Mouse (Mus musculus) stomach, postnatal 0 days (tissue): Measurements from ENCODE around the gene Dmrt1.

Experiments
- CTCF ChIP-seq: IDR thresholded peaks from 2 replicates; pipeline ENCODE4 v1.5.1; 2016; ENCODE audit warnings: antibody characterized with exemption, low read depth, mild to moderate bottlenecking, moderate library complexity
- EP300 ChIP-seq: optimal IDR thresholded peaks from 2 replicates; pipeline ENCODE3; 2016; ENCODE audit warnings: antibody characterized with exemption

DNA sequence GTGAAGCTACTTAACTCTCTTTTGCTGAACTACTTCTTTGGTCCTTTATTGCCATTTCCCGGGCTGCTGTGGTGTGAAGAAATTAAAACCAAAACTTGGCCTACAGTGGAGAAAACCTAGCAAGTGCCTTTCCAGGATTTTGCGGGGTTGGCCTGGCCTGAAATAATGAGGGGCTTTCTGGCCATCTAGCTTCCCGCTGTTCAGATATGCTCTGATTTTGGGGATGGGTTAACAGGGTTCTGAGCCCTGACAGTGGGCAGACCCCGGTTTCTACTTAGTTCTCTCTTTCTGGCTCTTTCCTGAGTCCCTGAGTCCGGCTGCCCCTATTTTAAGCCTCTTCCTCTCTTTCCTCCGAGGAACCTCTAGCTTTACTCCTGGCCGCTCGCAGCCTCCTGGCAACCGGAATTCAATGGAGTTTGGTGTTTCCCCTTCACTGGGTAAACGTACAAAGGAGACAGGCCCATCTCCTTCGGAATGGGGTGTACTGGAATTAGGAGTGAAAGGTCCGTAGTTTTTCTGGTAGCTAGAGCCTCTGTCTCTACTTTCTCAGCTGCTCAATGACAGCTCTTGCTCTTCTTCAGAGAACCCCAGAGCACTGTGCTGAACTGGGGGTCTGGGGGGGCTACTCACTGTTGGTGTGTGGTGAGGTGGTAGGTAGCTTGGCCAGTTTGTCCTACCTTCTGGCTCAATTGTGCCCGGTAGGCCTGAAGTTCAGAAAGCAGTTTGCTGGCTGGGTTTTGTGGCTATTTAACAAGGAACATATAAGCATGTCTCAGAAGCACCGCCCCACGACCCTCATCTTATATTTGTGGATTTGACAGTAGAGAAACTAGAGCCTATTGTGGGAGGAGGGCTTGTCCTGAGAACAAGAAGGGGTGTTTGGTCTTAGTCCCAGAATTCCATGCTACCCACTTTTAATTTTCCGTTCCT is 106.7 kb downstream of the Dmrt1 start:
- TF ChIP-seq CTCF (no peak), EP300 (no peak)
